Mouse (Mus musculus): ENCODE data around the gene Gngt2. TPM values are rescaled to one million over a fixed set of nuclear protein-coding genes. Genes with fewer than 3 reads are reported as not detected.
"Not testable (repeated sequence)": the region's sequence is repeated elsewhere in the genome, so short reads cannot be mapped to it uniquely, and the experiment has no call there.

The Gngt2 gene
- polyA plus RNA-seq, 1 experiment from 2014 or later: 21.1 TPM

GRCm38 (mm10) chr11:95858528-95859467 is 21.8 kb downstream of the Gngt2 start:
- Histone ChIP-seq H3K4me2 (ENCODE audit: low read depth, low read length) (peak overlapping the region; percentile 83), H3K27me3 (ENCODE audit: control insufficient read depth, insufficient read depth, low read depth, low read length) (no peaks in the 10 kb centered on the region), H3K36me3 (ENCODE audit: control insufficient read depth, insufficient read depth) (no peaks in the 10 kb centered on the region), H3K27ac (ENCODE audit: low read length) (peak overlapping the region; percentile 96), H3K4me3 (ENCODE audit: low read depth, low read length) (peak overlapping the region; percentile 80), H3K4me1 (ENCODE audit: control insufficient read depth, low read depth, low read length) (peaks cover 24% of the 10 kb centered on the region), H3K9me3 (replicated peaks; ENCODE audit: control insufficient read depth, low read length) (no peaks in the 10 kb centered on the region; the same call in 1 of the 2 replicates), H3K9ac (ENCODE audit: low read depth, low read length) (peak overlapping the region; percentile 83)
- under 1% methylated on average over 58 of the region's 58 CpGs for WGBS (ENCODE audit: insufficient replicate concordance)
- peak; percentile 96 for ATAC-seq (ENCODE audit: low read depth)

- Histone ChIP-seq H3K9me3 (replicated peaks; ENCODE audit: control insufficient read depth, low read length) (no peaks in the 10 kb centered on the region), H3K4me2 (ENCODE audit: low read depth, low read length) (peak overlapping the region; percentile 83), H3K4me3 (ENCODE audit: low read depth, low read length) (peak overlapping the region; percentile 80), H3K9ac (ENCODE audit: low read depth, low read length) (peak overlapping the region; percentile 77), H3K36me3 (ENCODE audit: control insufficient read depth, insufficient read depth) (no peaks in the 10 kb centered on the region), H3K4me1 (ENCODE audit: control insufficient read depth, low read depth, low read length) (peaks cover 24% of the 10 kb centered on the region), H3K27ac (ENCODE audit: low read length) (peak overlapping the region; percentile 96), H3K27me3 (ENCODE audit: control insufficient read depth, insufficient read depth, low read depth, low read length) (no peaks in the 10 kb centered on the region)
- ATAC-seq (ENCODE audit: low read depth): peak; percentile 45
- WGBS (ENCODE audit: insufficient replicate concordance): under 1% methylated on average over 35 of the region's 35 CpGs
Measured at GRCm38 (mm10) chr11:95859468-95859855, 22.4 kb downstream of the Gngt2 start.

GRCm38 (mm10) chr11:95860071-95860490 is 23.1 kb downstream of the Gngt2 start:
- 9% methylated on average over 3 of the region's 3 CpGs for WGBS (ENCODE audit: insufficient replicate concordance)
- H3K9me3 ChIP-seq (replicated peaks; ENCODE audit: control insufficient read depth, low read length): no peaks in the 10 kb centered on the region
- no peaks in the 10 kb centered on the region for H3K27me3 ChIP-seq (ENCODE audit: control insufficient read depth, insufficient read depth, low read depth, low read length)
- H3K4me1 ChIP-seq (ENCODE audit: control insufficient read depth, low read depth, low read length): peaks cover 24% of the 10 kb centered on the region
- H3K9ac ChIP-seq (ENCODE audit: low read depth, low read length): peak overlapping the region; percentile 77
- ATAC-seq (ENCODE audit: low read depth): peak; percentile 31
- H3K27ac ChIP-seq (ENCODE audit: low read length): peak overlapping the region; percentile 96
- peak overlapping the region; percentile 80 for H3K4me3 ChIP-seq (ENCODE audit: low read depth, low read length)
- H3K4me2 ChIP-seq (ENCODE audit: low read depth, low read length): peak overlapping the region; percentile 83
- no peaks in the 10 kb centered on the region for H3K36me3 ChIP-seq (ENCODE audit: control insufficient read depth, insufficient read depth)

DNA sequence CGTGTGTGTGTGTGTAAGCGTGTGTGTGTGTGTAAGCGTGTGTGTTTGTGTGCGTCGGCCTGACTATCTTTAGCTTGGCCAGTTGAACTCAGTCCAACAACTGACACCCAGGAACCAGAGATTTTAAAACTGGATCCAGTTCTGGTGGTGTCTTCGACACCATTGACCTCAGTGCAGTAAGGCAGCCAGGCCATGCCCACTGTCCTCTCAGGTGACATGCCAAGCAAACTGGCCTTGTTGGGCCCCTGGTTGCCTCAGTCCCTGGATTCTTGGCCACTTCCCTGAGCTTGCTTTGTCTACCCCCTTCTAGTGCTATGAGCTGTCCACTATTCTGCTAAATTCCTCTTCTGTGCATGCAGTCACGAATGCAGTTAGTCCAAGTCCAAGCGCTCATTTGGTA is 24.4 kb downstream of the Gngt2 start:
- Histone ChIP-seq H3K27me3 (ENCODE audit: control insufficient read depth, insufficient read depth, low read depth, low read length) (no peaks in the 10 kb centered on the region), H3K27ac (ENCODE audit: low read length) (no peak overlapping the region; the same call in 1 of the 2 replicates), H3K9ac (ENCODE audit: low read depth, low read length) (no peak overlapping the region), H3K9me3 (replicated peaks; ENCODE audit: control insufficient read depth, low read length) (no peaks in the 10 kb centered on the region), H3K36me3 (ENCODE audit: control insufficient read depth, insufficient read depth) (no peaks in the 10 kb centered on the region), H3K4me1 (ENCODE audit: control insufficient read depth, low read depth, low read length) (peaks cover 24% of the 10 kb centered on the region), H3K4me3 (ENCODE audit: low read depth, low read length) (no peak overlapping the region), H3K4me2 (ENCODE audit: low read depth, low read length) (no peak overlapping the region)
- ATAC-seq (ENCODE audit: low read depth): no peak
- 74% methylated on average over 8 of the region's 8 CpGs for WGBS (ENCODE audit: insufficient replicate concordance)

- Histone ChIP-seq H3K4me1 (ENCODE audit: control insufficient read depth, low read depth, low read length) (peaks cover 11% of the 10 kb centered on the region), H3K36me3 (ENCODE audit: control insufficient read depth, insufficient read depth) (no peaks in the 10 kb centered on the region), H3K4me2 (ENCODE audit: low read depth, low read length) (no peak overlapping the region), H3K27ac (ENCODE audit: low read length) (no peak overlapping the region), H3K27me3 (ENCODE audit: control insufficient read depth, insufficient read depth, low read depth, low read length) (no peaks in the 10 kb centered on the region), H3K4me3 (ENCODE audit: low read depth, low read length) (no peak overlapping the region), H3K9ac (ENCODE audit: low read depth, low read length) (no peak overlapping the region), H3K9me3 (replicated peaks; ENCODE audit: control insufficient read depth, low read length) (no peaks in the 10 kb centered on the region)
- 55% methylated on average over 4 of the region's 4 CpGs for WGBS (ENCODE audit: insufficient replicate concordance)
- no peak for ATAC-seq (ENCODE audit: low read depth)
Measured at GRCm38 (mm10) chr11:95869442-95869841, 32.4 kb downstream of the Gngt2 start.

GRCm38 (mm10) chr11:95869918-95870470 is 33.0 kb downstream of the Gngt2 start:
- Histone ChIP-seq H3K36me3 (ENCODE audit: control insufficient read depth, insufficient read depth) (no peaks in the 10 kb centered on the region), H3K9ac (ENCODE audit: low read depth, low read length) (no peak overlapping the region), H3K4me1 (ENCODE audit: control insufficient read depth, low read depth, low read length) (peaks cover 11% of the 10 kb centered on the region), H3K4me2 (ENCODE audit: low read depth, low read length) (no peak overlapping the region), H3K27ac (ENCODE audit: low read length) (no peak overlapping the region), H3K9me3 (replicated peaks; ENCODE audit: control insufficient read depth, low read length) (no peaks in the 10 kb centered on the region), H3K4me3 (ENCODE audit: low read depth, low read length) (no peak overlapping the region), H3K27me3 (ENCODE audit: control insufficient read depth, insufficient read depth, low read depth, low read length) (no peaks in the 10 kb centered on the region)
- 48% methylated on average over 6 of the region's 6 CpGs for WGBS (ENCODE audit: insufficient replicate concordance)
- no peak for ATAC-seq (ENCODE audit: low read depth)

GRCm38 (mm10) chr11:95875804-95876203 is 38.8 kb downstream of the Gngt2 start:
- Histone ChIP-seq H3K27me3 (ENCODE audit: control insufficient read depth, insufficient read depth, low read depth, low read length) (no peaks in the 10 kb centered on the region; the same call in 1 of the 2 replicates), H3K4me3 (ENCODE audit: low read depth, low read length) (no peak overlapping the region), H3K4me1 (ENCODE audit: control insufficient read depth, low read depth, low read length) (no peaks in the 10 kb centered on the region), H3K27ac (ENCODE audit: low read length) (no peak overlapping the region), H3K36me3 (ENCODE audit: control insufficient read depth, insufficient read depth) (no peaks in the 10 kb centered on the region), H3K9me3 (replicated peaks; ENCODE audit: control insufficient read depth, low read length) (no peaks in the 10 kb centered on the region), H3K4me2 (ENCODE audit: low read depth, low read length) (no peak overlapping the region), H3K9ac (ENCODE audit: low read depth, low read length) (no peak overlapping the region)
- no peak for ATAC-seq (ENCODE audit: low read depth)
- 26% methylated on average over 9 of the region's 9 CpGs for WGBS (ENCODE audit: insufficient replicate concordance)

GRCm38 (mm10) chr11:95876296-95876695 is 39.3 kb downstream of the Gngt2 start:
- 18% methylated on average over 7 of the region's 7 CpGs for WGBS (ENCODE audit: insufficient replicate concordance)
- no peak for ATAC-seq (ENCODE audit: low read depth)
- Histone ChIP-seq H3K4me3 (ENCODE audit: low read depth, low read length) (no peak overlapping the region), H3K4me2 (ENCODE audit: low read depth, low read length) (no peak overlapping the region), H3K9me3 (replicated peaks; ENCODE audit: control insufficient read depth, low read length) (no peaks in the 10 kb centered on the region), H3K27ac (ENCODE audit: low read length) (no peak overlapping the region), H3K9ac (ENCODE audit: low read depth, low read length) (no peak overlapping the region), H3K27me3 (ENCODE audit: control insufficient read depth, insufficient read depth, low read depth, low read length) (no peaks in the 10 kb centered on the region; the same call in 1 of the 2 replicates), H3K36me3 (ENCODE audit: control insufficient read depth, insufficient read depth) (no peaks in the 10 kb centered on the region), H3K4me1 (ENCODE audit: control insufficient read depth, low read depth, low read length) (no peaks in the 10 kb centered on the region)

DNA sequence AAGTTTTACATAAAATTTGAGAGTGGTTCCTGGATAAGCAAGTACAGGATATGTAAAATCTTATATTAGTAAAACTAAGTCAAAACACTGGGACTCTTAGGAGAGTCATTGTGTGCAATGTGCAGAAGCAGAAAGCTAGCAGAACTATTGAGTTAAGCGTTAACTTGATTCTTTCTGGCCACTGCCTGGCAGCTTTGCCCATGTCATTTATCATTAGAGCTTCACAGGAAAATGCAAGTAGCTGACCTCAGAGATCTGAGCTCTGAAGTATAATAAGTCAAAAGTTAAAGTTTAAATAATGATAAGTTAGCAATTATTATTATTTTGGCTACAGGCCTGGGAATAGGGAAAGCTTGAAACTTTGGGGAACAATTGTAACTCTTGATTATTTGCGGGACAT is 42.8 kb downstream of the Gngt2 start:
- not testable (repeated sequence) for H3K4me3 ChIP-seq (ENCODE audit: low read depth, low read length); H3K36me3 ChIP-seq (ENCODE audit: control insufficient read depth, insufficient read depth); H3K9ac ChIP-seq (ENCODE audit: low read depth, low read length); H3K4me2 ChIP-seq (ENCODE audit: low read depth, low read length); ATAC-seq (ENCODE audit: low read depth); H3K9me3 ChIP-seq (replicated peaks; ENCODE audit: control insufficient read depth, low read length); H3K27ac ChIP-seq (ENCODE audit: low read length); H3K27me3 ChIP-seq (ENCODE audit: control insufficient read depth, insufficient read depth, low read depth, low read length); H3K4me1 ChIP-seq (ENCODE audit: control insufficient read depth, low read depth, low read length)
- 68% methylated on average over 2 of the region's 2 CpGs for WGBS (ENCODE audit: insufficient replicate concordance)
